Mouse (Mus musculus): Measurements from ENCODE around the gene Snrpa1. TPM values are rescaled to one million over a fixed set of nuclear protein-coding genes. Genes with fewer than 3 reads are reported as not detected.
"Not testable (repeated sequence)": the region's sequence is repeated elsewhere in the genome, so short reads cannot be mapped to it uniquely, and the experiment has no call there.

Snrpa1 gene
- polyA plus RNA-seq, 1 experiment from 2014 or later: 90.0 TPM

GRCm38 (mm10) chr7:66053946-66054483 lies 4.8 kb upstream of the Snrpa1 start:
- no peaks in the 10 kb centered on the region for H3K36me3 ChIP-seq (ENCODE audit: control insufficient read depth, insufficient read depth, low read length)
- ATAC-seq (ENCODE audit: insufficient number of reproducible peaks, insufficient read depth, low FRiP score, low read depth): no peak
- H3K9ac ChIP-seq (ENCODE audit: low read length): no peak overlapping the region
- no peak overlapping the region for H3K27ac ChIP-seq (replicated peaks in 1 of 2; ENCODE audit: control insufficient read depth in 1 of 2, insufficient read depth in 1 of 2, low read depth in 2 of 2, low read length in 2 of 2)
- H3K9me3 ChIP-seq (ENCODE audit: control insufficient read depth, low read length): no peaks in the 10 kb centered on the region
- H3K4me1 ChIP-seq (ENCODE audit: control insufficient read depth in 2 of 2, insufficient read depth in 2 of 2, low read length in 2 of 2): no peaks in the 10 kb centered on the region
- no peak overlapping the region for H3K4me3 ChIP-seq (ENCODE audit: control insufficient read depth in 1 of 2, insufficient read depth in 1 of 2, low read depth in 1 of 2, low read length in 2 of 2)
- no peaks in the 10 kb centered on the region for H3K27me3 ChIP-seq (ENCODE audit: control insufficient read depth, insufficient read depth, low read length)
- 78% methylated on average over 4 of the region's 4 CpGs for WGBS
- no peak overlapping the region for H3K4me2 ChIP-seq (ENCODE audit: low read length)

GRCm38 (mm10) chr7:66055356-66055755 lies 3.4 kb upstream of the Snrpa1 start:
- H3K9ac ChIP-seq (ENCODE audit: low read length); H3K9me3 ChIP-seq (ENCODE audit: control insufficient read depth, low read length); H3K27ac ChIP-seq (replicated peaks in 1 of 2; ENCODE audit: control insufficient read depth in 1 of 2, insufficient read depth in 1 of 2, low read depth in 2 of 2, low read length in 2 of 2); ATAC-seq (ENCODE audit: insufficient number of reproducible peaks, insufficient read depth, low FRiP score, low read depth); H3K4me2 ChIP-seq (ENCODE audit: low read length); H3K36me3 ChIP-seq (ENCODE audit: control insufficient read depth, insufficient read depth, low read length); H3K4me1 ChIP-seq (ENCODE audit: control insufficient read depth in 2 of 2, insufficient read depth in 2 of 2, low read length in 2 of 2); H3K27me3 ChIP-seq (ENCODE audit: control insufficient read depth, insufficient read depth, low read length); H3K4me3 ChIP-seq (ENCODE audit: control insufficient read depth in 1 of 2, insufficient read depth in 1 of 2, low read depth in 1 of 2, low read length in 2 of 2): not testable (repeated sequence)
- 22% methylated on average over 2 of the region's 2 CpGs for WGBS

GRCm38 (mm10) chr7:66060066-66060956 lies 1.5 kb downstream of the Snrpa1 start:
- peak overlapping the region; percentile 68 to 77 for H3K4me3 ChIP-seq (ENCODE audit: control insufficient read depth in 1 of 2, insufficient read depth in 1 of 2, low read depth in 1 of 2, low read length in 2 of 2)
- peak; percentile 89 for ATAC-seq (ENCODE audit: insufficient number of reproducible peaks, insufficient read depth, low FRiP score, low read depth)
- WGBS: under 1% methylated on average over 64 of the region's 64 CpGs
- H3K9me3 ChIP-seq (ENCODE audit: control insufficient read depth, low read length): no peaks in the 10 kb centered on the region
- peaks cover 0 to 12% of the 10 kb centered on the region in 2 experiments; a peak in 2 of 4 replicates for H3K4me1 ChIP-seq (ENCODE audit: control insufficient read depth in 2 of 2, insufficient read depth in 2 of 2, low read length in 2 of 2)
- peak overlapping the region; percentile 91 for H3K9ac ChIP-seq (ENCODE audit: low read length)
- peak overlapping the region; percentile 92 for H3K4me2 ChIP-seq (ENCODE audit: low read length)
- H3K36me3 ChIP-seq (ENCODE audit: control insufficient read depth, insufficient read depth, low read length): peaks cover 31% of the 10 kb centered on the region
- peak overlapping the region; percentile 34 to 78 for H3K27ac ChIP-seq (replicated peaks in 1 of 2; ENCODE audit: control insufficient read depth in 1 of 2, insufficient read depth in 1 of 2, low read depth in 2 of 2, low read length in 2 of 2)
- no peaks in the 10 kb centered on the region for H3K27me3 ChIP-seq (ENCODE audit: control insufficient read depth, insufficient read depth, low read length)

DNA sequence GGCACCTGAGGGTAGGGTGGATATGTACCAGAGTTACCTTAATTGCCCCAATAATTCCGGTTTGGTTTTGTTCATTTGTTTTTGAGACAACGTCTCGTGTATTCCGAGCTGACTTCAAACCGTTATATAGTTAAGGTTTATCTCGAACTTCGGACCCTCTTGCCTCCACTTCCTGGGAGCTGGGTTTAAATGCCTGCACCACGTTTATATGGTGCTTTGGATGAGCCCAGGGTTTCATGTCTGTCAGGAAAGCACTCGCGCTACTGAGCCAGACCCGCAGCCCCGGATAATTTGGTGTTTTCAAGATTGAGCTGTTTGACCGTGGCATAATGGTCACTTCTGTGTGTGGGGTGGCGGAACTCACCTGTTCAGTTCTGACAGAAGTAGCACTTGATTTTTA lies 2.3 kb downstream of the Snrpa1 start:
- 2% methylated on average over 14 of the region's 14 CpGs for WGBS
- Histone ChIP-seq H3K9ac (ENCODE audit: low read length) (peak overlapping the region; percentile 91), H3K4me2 (ENCODE audit: low read length) (peak overlapping the region; percentile 92), H3K36me3 (ENCODE audit: control insufficient read depth, insufficient read depth, low read length) (peaks cover 38% of the 10 kb centered on the region), H3K9me3 (ENCODE audit: control insufficient read depth, low read length) (no peaks in the 10 kb centered on the region), H3K4me1 (ENCODE audit: control insufficient read depth in 2 of 2, insufficient read depth in 2 of 2, low read length in 2 of 2) (peaks cover 0 to 12% of the 10 kb centered on the region in 2 experiments; a peak in 2 of 4 replicates), H3K27ac (replicated peaks in 1 of 2; ENCODE audit: control insufficient read depth in 1 of 2, insufficient read depth in 1 of 2, low read depth in 2 of 2, low read length in 2 of 2) (peak overlapping the region in 1 of 2 experiments; percentile 34; a peak in 1 of 4 replicates), H3K27me3 (ENCODE audit: control insufficient read depth, insufficient read depth, low read length) (no peaks in the 10 kb centered on the region), H3K4me3 (ENCODE audit: control insufficient read depth in 1 of 2, insufficient read depth in 1 of 2, low read depth in 1 of 2, low read length in 2 of 2) (peak overlapping the region; percentile 68 to 77)
- no peak for ATAC-seq (ENCODE audit: insufficient number of reproducible peaks, insufficient read depth, low FRiP score, low read depth)

GRCm38 (mm10) chr7:66076411-66076810 lies 17.6 kb downstream of the Snrpa1 start:
- 81% methylated on average over 2 of the region's 2 CpGs for whole genome bisulfite sequencing
- peaks cover 54% of the 10 kb centered on the region for H3K36me3 ChIP-seq (ENCODE audit: control insufficient read depth, insufficient read depth, low read length)

DNA sequence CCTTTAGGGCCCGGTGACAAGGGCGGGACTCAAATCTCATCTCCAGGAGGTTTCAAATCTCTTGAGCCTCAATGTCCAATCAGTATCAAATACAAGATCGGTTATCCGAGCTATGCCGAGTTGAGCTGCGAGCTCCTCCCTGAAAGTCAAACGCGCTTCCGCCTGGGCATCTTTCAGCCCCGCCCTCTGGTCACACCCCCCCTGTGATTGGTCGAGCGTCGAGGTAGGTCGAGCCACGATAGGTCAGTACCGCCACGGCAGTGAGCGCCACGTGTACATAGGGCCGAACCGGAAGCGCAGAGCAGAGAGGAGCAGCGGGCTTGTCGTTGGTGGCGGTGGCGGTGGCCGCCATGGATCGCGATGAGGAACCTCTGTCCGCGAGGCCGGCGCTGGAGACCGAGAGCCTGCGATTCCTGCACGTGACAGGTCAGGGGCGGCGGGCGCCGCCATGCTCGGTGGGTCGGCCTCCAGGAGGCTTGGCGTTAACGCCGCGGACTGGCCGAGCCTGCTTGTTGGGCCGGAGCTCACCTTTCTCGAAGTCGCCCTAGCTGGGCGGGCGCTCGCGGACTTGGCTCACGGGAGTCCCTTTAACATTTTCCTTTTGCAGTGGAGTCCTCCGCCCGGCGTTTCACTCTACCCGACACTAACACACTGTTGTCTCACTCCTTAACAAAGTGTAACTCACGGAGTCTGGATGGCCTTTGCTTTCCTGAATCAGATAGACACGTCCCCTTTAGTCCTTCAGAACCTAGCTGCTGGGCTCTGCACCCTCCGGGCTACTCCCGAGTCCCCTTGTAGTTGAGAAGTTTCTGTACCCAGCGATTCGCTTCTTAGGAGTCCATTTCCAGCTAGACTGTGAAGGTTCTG lies 20.8 kb downstream of the Snrpa1 start, which contains the start of gene Selenos:
TSS of gene Selenos (plus strand) at position 286 of the 867 bp plus-strand sequence.
- no peaks in the 10 kb centered on the region for H3K9me3 ChIP-seq (ENCODE audit: control insufficient read depth, low read length)
- WGBS: under 1% methylated on average over 65 of the region's 65 CpGs
- peak within 1 kb of the TSS; percentile 88 for H3K9ac ChIP-seq (ENCODE audit: low read length)
- H3K4me2 ChIP-seq (ENCODE audit: low read length): peak within 1 kb of the TSS; percentile 87
- peaks cover 3 to 13% of the 10 kb centered on the region in 2 experiments; a peak in 3 of 4 replicates for H3K4me1 ChIP-seq (ENCODE audit: control insufficient read depth in 2 of 2, insufficient read depth in 2 of 2, low read length in 2 of 2)
- peak within 1 kb of the TSS; percentile 62 to 78 for H3K27ac ChIP-seq (replicated peaks in 1 of 2; ENCODE audit: control insufficient read depth in 1 of 2, insufficient read depth in 1 of 2, low read depth in 2 of 2, low read length in 2 of 2)
- peak; percentile 99 for ATAC-seq (ENCODE audit: insufficient number of reproducible peaks, insufficient read depth, low FRiP score, low read depth)
- H3K27me3 ChIP-seq (ENCODE audit: control insufficient read depth, insufficient read depth, low read length): no peaks in the 10 kb centered on the region
- H3K36me3 ChIP-seq (ENCODE audit: control insufficient read depth, insufficient read depth, low read length): peaks cover 48% of the 10 kb centered on the region
- H3K4me3 ChIP-seq (ENCODE audit: control insufficient read depth in 1 of 2, insufficient read depth in 1 of 2, low read depth in 1 of 2, low read length in 2 of 2): peak within 1 kb of the TSS; percentile 78 to 82

More at GRCm38 (mm10) chr7:66076411-66076810, 17.6 kb downstream of the Snrpa1 start:
- Histone ChIP-seq H3K4me3 (ENCODE audit: control insufficient read depth in 1 of 2, insufficient read depth in 1 of 2, low read depth in 1 of 2, low read length in 2 of 2) (no peak overlapping the region), H3K27ac (replicated peaks in 1 of 2; ENCODE audit: control insufficient read depth in 1 of 2, insufficient read depth in 1 of 2, low read depth in 2 of 2, low read length in 2 of 2) (no peak overlapping the region), H3K4me2 (ENCODE audit: low read length) (no peak overlapping the region), H3K9ac (ENCODE audit: low read length) (no peak overlapping the region), H3K4me1 (ENCODE audit: control insufficient read depth in 2 of 2, insufficient read depth in 2 of 2, low read length in 2 of 2) (peaks cover 3 to 13% of the 10 kb centered on the region in 2 experiments; a peak in 3 of 4 replicates), H3K9me3 (ENCODE audit: control insufficient read depth, low read length) (no peaks in the 10 kb centered on the region), H3K27me3 (ENCODE audit: control insufficient read depth, insufficient read depth, low read length) (no peaks in the 10 kb centered on the region)
- no peak for ATAC-seq (ENCODE audit: insufficient number of reproducible peaks, insufficient read depth, low FRiP score, low read depth)

DNA sequence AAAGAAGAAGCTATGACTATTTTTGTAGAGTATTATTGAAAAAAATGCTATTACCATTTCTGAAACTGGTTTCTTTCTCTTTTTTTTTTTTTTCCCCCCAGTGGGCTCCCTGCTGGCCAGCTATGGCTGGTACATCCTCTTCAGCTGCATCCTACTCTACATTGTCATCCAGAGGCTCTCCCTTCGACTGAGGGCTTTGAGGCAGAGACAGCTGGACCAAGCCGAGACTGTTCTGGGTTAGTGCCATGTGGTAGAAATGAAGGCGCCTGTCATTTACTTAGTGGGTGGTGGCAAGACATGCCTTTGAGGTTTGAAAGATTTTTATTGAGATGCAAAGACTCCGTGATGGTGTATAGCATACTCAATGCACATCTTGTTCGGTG lies 21.4 kb downstream of the Snrpa1 start:
- Histone ChIP-seq H3K4me3 (ENCODE audit: control insufficient read depth in 1 of 2, insufficient read depth in 1 of 2, low read depth in 1 of 2, low read length in 2 of 2) (peak overlapping the region; percentile 78 to 82), H3K9ac (ENCODE audit: low read length) (peak overlapping the region; percentile 88), H3K9me3 (ENCODE audit: control insufficient read depth, low read length) (no peaks in the 10 kb centered on the region), H3K27me3 (ENCODE audit: control insufficient read depth, insufficient read depth, low read length) (no peaks in the 10 kb centered on the region), H3K4me2 (ENCODE audit: low read length) (peak overlapping the region; percentile 87), H3K27ac (replicated peaks in 1 of 2; ENCODE audit: control insufficient read depth in 1 of 2, insufficient read depth in 1 of 2, low read depth in 2 of 2, low read length in 2 of 2) (peak overlapping the region in 1 of 2 experiments; percentile 78; a peak in 1 of 4 replicates), H3K4me1 (ENCODE audit: control insufficient read depth in 2 of 2, insufficient read depth in 2 of 2, low read length in 2 of 2) (peaks cover 3 to 13% of the 10 kb centered on the region in 2 experiments; a peak in 3 of 4 replicates), H3K36me3 (ENCODE audit: control insufficient read depth, insufficient read depth, low read length) (peaks cover 48% of the 10 kb centered on the region)
- WGBS: 47% methylated on average over 5 of the region's 5 CpGs
- ATAC-seq (ENCODE audit: insufficient number of reproducible peaks, insufficient read depth, low FRiP score, low read depth): no peak

Measured in heart, embryonic 14.5 days (tissue).